Mouse (Mus musculus) olfactory bulb, adult 2 months (tissue): ENCODE data around the gene Tprkb.
"Not testable (repeated sequence)": the region's sequence is repeated elsewhere in the genome, so short reads cannot be mapped to it uniquely, and the experiment has no call there.

ENCODE experiments used
- CTCF ChIP-seq: fragments of 200-500 bp; IDR thresholded peaks from 2 replicates; pipeline ENCODE4 v1.5.1; 2012; ENCODE audit warnings: low read depth, mild to moderate bottlenecking, low read length, moderate library complexity; ENCODE audit not compliant: insufficient read depth
- POLR2A ChIP-seq: fragments of 200-500 bp; IDR thresholded peaks from 2 replicates; pipeline ENCODE4 v1.6.1; 2012; ENCODE audit warnings: mild to moderate bottlenecking, low read depth, low read length, moderate library complexity; ENCODE audit not compliant: insufficient read depth

DNA sequence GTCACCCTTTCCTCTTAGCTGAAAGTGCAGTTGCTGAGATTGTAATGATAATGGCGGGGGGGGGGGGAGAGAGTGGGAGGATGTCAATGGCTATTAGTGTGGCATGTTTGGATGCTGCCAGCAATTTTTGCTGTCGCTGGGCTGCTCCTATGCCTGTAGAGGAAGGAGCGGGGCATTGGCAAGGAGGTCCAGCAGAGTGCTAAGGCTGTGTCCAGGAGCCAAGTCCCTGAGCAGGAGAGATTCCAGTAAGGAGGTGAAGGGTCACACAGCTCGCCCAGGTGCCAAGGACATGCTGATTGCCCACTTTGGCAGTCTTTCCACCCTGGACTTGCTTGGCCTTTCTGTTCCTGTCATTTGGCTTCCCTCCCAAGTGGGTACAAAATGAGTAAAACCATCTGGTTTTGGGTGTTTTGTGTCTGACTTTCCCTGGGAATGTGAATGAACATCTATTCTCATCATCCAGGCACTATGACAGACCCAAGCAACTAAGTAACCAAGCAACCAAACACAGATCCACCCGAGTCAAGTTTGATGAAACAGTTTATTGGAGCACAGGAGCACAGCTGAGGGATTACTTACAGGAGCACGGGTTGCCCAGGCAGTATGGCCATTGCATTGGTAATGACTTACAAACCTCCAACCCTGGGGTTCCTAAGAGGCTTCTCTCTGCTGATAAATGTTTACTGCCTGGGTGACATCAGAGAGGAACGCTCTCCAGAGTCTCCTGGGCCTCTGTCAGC is 46.6 kb upstream of the Tprkb start:
- TF ChIP-seq POLR2A, CTCF: not testable (repeated sequence)
